Mouse (Mus musculus) heart, postnatal 0 days (tissue): Measurements from ENCODE around the gene Hoxa5. TPM values are rescaled to one million over a fixed set of nuclear protein-coding genes. Genes with fewer than 3 reads are reported as not detected.
A peak's percentile ranks its signal among the peaks of the same experiment; 100 is the strongest.

ENCODE experiments used
- ATAC-seq: fragments of 200-750 bp; cut with Nextera tagmentation; 2 replicates; pipeline ENCODE4 v1.8.0; 2017; ENCODE audit warnings: low read depth, moderate number of reproducible peaks, moderate library complexity; ENCODE audit not compliant: insufficient read depth
- DNase-seq: peaks from one replicate; pipeline ENCODE4 v3.0.0-alpha.2; 2016; ENCODE audit warnings: low spot score
- H3K27ac ChIP-seq: fragments of 300-500 bp; sonication (generic); 2 replicates; pipeline ENCODE4 v1.5.1; 2014; ENCODE audit warnings: low read depth, mild to moderate bottlenecking
- H3K27me3 ChIP-seq: fragments of 300-500 bp; sonication (generic); 2 replicates; pipeline ENCODE4 v1.6.1; 2014; ENCODE audit warnings: low read length, mixed read lengths; ENCODE audit not compliant: control insufficient read depth, insufficient read depth
- H3K36me3 ChIP-seq: fragments of 300-500 bp; sonication (generic); replicated peaks from 2 replicates; pipeline ENCODE4 v1.6.1; 2014; ENCODE audit warnings: low read length, mixed read lengths; ENCODE audit not compliant: control insufficient read depth, insufficient read depth
- H3K4me1 ChIP-seq: fragments of 300-500 bp; sonication (generic); 2 replicates; pipeline ENCODE4 v1.6.1; 2014; ENCODE audit warnings: antibody characterized with exemption; ENCODE audit not compliant: control insufficient read depth, insufficient read depth
- H3K4me2 ChIP-seq: fragments of 300-500 bp; sonication (generic); 2 replicates; pipeline ENCODE4 v1.6.1; 2014; ENCODE audit warnings: low read depth, mild to moderate bottlenecking, low read length, moderate library complexity
- H3K4me3 ChIP-seq: fragments of 300-500 bp; sonication (generic); 2 replicates; pipeline ENCODE4 v1.5.1; 2014; ENCODE audit warnings: low read depth, low read length
- H3K9ac ChIP-seq: fragments of 300-500 bp; sonication (generic); replicated peaks from 2 replicates; pipeline ENCODE4 v1.6.1; 2014; ENCODE audit warnings: low read depth, low read length, mixed read lengths
- H3K9me3 ChIP-seq: fragments of 300-500 bp; sonication (generic); replicated peaks from 2 replicates; pipeline ENCODE4 v1.6.1; 2016; ENCODE audit warnings: low read length; ENCODE audit not compliant: control insufficient read depth
- CTCF ChIP-seq: IDR thresholded peaks from 2 replicates; pipeline ENCODE4 v1.5.1; 2016; ENCODE audit warnings: antibody characterized with exemption, control low read depth, low read depth
- EP300 ChIP-seq: IDR thresholded peaks from 2 replicates; pipeline ENCODE4 v1.6.1; 2016; ENCODE audit warnings: antibody characterized with exemption, low read depth
- WGBS: fragments of 180-500 bp; shearing (Covaris S2); extraction: QIAGEN DNeasy Blood & Tissue Kit; methylation state at CpG from one replicate; pipeline ENCODE4 v1.1.7; 2014; 5-methylcytosine and 5-hydroxymethylcytosine counted together
- polyA plus RNA-seq: library from polyadenylated mRNA; unstranded; fragments of >200 nt; fragmentation: Nextera tagmentation; extraction: Ambion mirVana; gene quantifications from 2 replicates; pipeline ENCODE4 v1.2.1, GENCODE M21; 2015
- total RNA-seq: library from RNA; depleted of rRNA; stranded (reverse); fragments of >200 nt; gene quantifications from 2 replicates; pipeline ENCODE4 v1.2.3, GENCODE M21; 2014; ENCODE audit warnings: low replicate concordance

Gene Hoxa5
- total and polyA plus RNA-seq, 2 experiments from 2014 or later = 0.36 to 3.5 TPM

GRCm38 (mm10) chr6:52219234-52219942 is 15.0 kb upstream of the Hoxa5 start:
- no peak overlapping the region for H3K4me2 ChIP-seq
- no peak overlapping the region for H3K27ac ChIP-seq
- no peaks in the 10 kb centered on the region for H3K9me3 ChIP-seq
- peaks cover 100% of the 10 kb centered on the region for H3K27me3 ChIP-seq
- no peaks in the 10 kb centered on the region for H3K36me3 ChIP-seq
- no peak overlapping the region for H3K9ac ChIP-seq
- 43% methylated on average over 9 of the region's 9 CpGs for WGBS
- no peaks in the 10 kb centered on the region for H3K4me1 ChIP-seq
- DNase-seq (no peak), ATAC-seq (no peak)
- H3K4me3 ChIP-seq = no peak overlapping the region
- no peak for TF ChIP-seq EP300
- no peak for TF ChIP-seq CTCF

DNA sequence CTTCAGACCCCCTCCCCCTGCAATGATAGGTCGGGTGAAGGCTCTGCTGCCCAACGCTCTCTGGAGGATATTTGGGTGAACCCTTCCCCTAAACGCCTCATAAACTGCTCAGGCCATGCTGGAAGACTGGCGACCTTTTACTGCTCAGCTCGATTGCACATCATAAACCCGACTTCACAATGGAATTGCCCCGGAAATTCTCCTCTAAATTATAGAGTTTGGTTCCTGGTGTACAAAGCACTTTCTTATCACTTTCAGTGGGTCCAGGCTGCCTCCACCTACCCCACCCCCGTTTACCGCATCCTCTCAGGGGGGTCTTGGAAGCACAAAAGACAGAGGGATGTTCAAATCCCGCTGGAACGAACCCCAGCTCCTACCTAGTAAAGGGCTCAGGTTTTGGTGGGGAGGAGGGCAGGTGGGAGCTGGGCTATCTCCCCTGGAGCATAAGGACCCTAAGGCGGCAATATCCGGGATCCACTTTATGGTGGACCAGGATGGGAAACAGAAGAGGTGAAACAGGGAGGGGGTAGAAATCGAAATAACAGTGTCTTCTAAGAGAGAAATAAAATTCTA is 14.3 kb upstream of the Hoxa5 start:
- Histone ChIP-seq H3K9me3 (no peaks in the 10 kb centered on the region), H3K9ac (no peak overlapping the region), H3K27me3 (peaks cover 100% of the 10 kb centered on the region), H3K4me3 (no peak overlapping the region), H3K36me3 (no peaks in the 10 kb centered on the region), H3K27ac (no peak overlapping the region), H3K4me1 (no peaks in the 10 kb centered on the region), H3K4me2 (no peak overlapping the region)
- WGBS = 14% methylated on average over 14 of the region's 14 CpGs
- no peak for ATAC-seq
- no peak for TF ChIP-seq CTCF
- no peak for DNase-seq

DNA sequence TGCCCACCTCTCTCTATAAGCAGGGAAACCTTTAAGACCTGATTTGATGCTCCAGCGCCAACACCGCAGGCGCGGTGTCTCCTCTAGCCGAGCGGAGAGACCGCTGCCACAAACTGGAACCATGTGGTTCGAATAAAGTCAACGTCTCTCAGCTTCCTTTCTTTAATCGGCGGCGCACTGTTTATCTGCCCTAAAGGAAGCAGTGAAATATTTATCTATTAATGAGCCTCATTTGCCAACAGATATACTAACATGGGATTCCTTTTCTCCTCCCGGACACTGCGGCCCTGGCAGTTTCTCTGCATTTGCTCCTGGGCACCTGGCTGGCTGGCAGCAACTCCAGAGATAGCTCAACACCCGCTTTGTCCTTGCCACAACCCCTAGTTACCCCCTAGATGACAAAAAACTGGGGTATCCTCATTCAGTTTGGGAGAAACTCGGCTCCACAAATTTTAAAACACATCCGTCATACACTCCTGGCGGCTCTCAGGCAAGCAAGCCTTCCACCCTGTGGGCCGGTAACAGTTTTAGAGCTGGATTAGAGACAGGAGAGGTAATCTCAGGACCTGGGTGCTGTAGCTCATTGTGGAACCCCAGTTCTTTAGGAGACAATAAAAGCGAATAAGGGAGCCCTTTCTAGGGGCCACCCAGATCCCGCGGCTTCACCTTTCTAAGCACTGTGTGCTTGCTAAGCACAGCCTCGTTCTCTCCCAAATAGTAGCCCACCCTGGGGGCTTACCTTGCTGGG is 13.7 kb upstream of the Hoxa5 start:
- no peaks in the 10 kb centered on the region for H3K4me1 ChIP-seq
- peaks cover 100% of the 10 kb centered on the region for H3K27me3 ChIP-seq
- H3K36me3 ChIP-seq = no peaks in the 10 kb centered on the region
- H3K27ac ChIP-seq = no peak overlapping the region
- no peak for ATAC-seq
- H3K4me2 ChIP-seq = peak overlapping the region; percentile 45; the same call in 1 of the 2 replicates
- TF ChIP-seq EP300 (no peak), CTCF (no peak)
- no peak overlapping the region for H3K9ac ChIP-seq
- WGBS = 10% methylated on average over 23 of the region's 23 CpGs
- H3K4me3 ChIP-seq = peak overlapping the region; percentile 33
- no peak for DNase-seq
- H3K9me3 ChIP-seq = no peaks in the 10 kb centered on the region

- H3K4me3 ChIP-seq = peak overlapping the region; percentile 33
- WGBS = 1% methylated on average over 25 of the region's 25 CpGs
- H3K9ac ChIP-seq = no peak overlapping the region
- peaks cover 100% of the 10 kb centered on the region for H3K27me3 ChIP-seq
- no peaks in the 10 kb centered on the region for H3K4me1 ChIP-seq
- no peaks in the 10 kb centered on the region for H3K9me3 ChIP-seq
- peak overlapping the region; percentile 45 for H3K4me2 ChIP-seq
- no peak for DNase-seq
- TF ChIP-seq EP300 (no peak), CTCF (no peak)
- ATAC-seq = no peak
- no peaks in the 10 kb centered on the region for H3K36me3 ChIP-seq
- no peak overlapping the region for H3K27ac ChIP-seq
Measured at GRCm38 (mm10) chr6:52217459-52217768, 13.0 kb upstream of the Hoxa5 start.

DNA sequence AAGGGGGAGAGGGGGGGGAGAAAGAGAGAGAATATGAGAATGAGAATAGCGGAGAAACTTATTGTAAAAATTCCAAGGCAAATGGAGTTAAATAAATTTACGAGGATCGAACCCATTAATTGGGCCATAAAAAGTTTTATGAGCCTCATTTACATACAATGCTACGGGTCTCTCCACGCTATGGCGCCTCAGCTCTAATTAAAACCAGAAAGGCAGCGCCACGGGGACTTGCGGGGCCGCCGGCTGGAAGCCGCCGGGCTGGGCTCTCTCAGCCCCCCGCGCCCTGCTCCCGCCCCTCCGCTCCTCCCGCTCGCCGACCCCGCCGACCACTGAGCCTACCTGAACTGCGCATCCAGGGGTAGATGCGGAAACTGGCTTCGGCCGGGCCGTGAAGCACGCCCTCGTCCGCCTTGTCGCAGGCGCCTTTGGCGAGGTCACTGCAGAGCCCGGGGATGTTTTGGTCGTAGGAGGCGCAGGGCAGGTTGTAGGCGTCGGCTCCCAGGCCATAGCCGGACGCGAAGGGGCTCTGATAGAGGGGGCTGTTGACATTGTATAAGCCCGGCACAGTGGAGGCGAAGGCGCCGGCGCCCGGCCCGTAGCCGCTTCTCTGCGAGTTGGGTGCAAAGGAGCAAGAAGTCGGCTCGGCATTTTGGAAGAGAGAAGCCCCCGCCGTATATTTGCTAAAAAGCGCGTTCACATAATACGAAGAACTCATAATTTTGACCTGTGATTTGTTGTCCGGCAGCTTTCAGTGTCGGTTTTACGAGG is 12.5 kb upstream of the Hoxa5 start:
- 3% methylated on average over 60 of the region's 60 CpGs for WGBS
- DNase-seq = no peak

More for the DNA sequence above, 12.5 kb upstream of the Hoxa5 start:
- Histone ChIP-seq H3K27me3 (peaks cover 100% of the 10 kb centered on the region), H3K36me3 (no peaks in the 10 kb centered on the region), H3K9ac (no peak overlapping the region), H3K9me3 (no peaks in the 10 kb centered on the region), H3K27ac (no peak overlapping the region), H3K4me2 (peak overlapping the region; percentile 45), H3K4me3 (peak overlapping the region; percentile 33), H3K4me1 (no peaks in the 10 kb centered on the region)
- ATAC-seq = no peak
- TF ChIP-seq EP300 (no peak), CTCF (no peak)
